ENCODE assay signal across 22 mouse cellular contexts in genomic region chr2:79081769-79082168, GRCm38 (mm10).
DNase-seq lines count a peak whose midpoint lies in the region; ATAC-seq and TF ChIP-seq lines count a peak whose summit lies in the region.
"Had no signal": no experiment of that assay in that cellular context is flagged by ENCODE, and none has a peak within 500 bp of the region (broad histone marks: within the 10 kb centered on the region; RNA-seq: fewer than 3 reads in every experiment).

No protein-coding gene starts in this region.

- no peaks in the 10 kb centered on the region for H3K79me2 ChIP-seq in MEL (ENCODE audit: control insufficient read depth, insufficient read depth, low read length, poor library complexity)

- no peaks in the 10 kb centered on the region for H3K9me3 ChIP-seq in intestine, embryonic 14.5 days (ENCODE audit: control insufficient read depth, low read length)
- no peaks in the 10 kb centered on the region for H3K9me3 ChIP-seq in intestine, postnatal 0 days (ENCODE audit: control insufficient read depth)
- H3K9me3 ChIP-seq in liver, embryonic 11.5 days (ENCODE audit: control insufficient read depth, low read length): no peaks in the 10 kb centered on the region
- no peaks in the 10 kb centered on the region for H3K9me3 ChIP-seq in liver, postnatal 0 days (ENCODE audit: low read length)
- H3K9me3 ChIP-seq in MEL (replicated peaks; ENCODE audit: insufficient read depth, low read length): no peaks in the 10 kb centered on the region
- H3K9me3 ChIP-seq: embryonic facial prominence, embryonic 12.5 days; embryonic facial prominence, embryonic 15.5 days; forebrain, embryonic 15.5 days; heart, embryonic 13.5 days had no signal

- no peak for TF ChIP-seq RAD21 in MEL (IDR thresholded peaks at IDR 0.05; ENCODE audit: low read depth, low read length)

- WGBS in intestine, embryonic 14.5 days: 42% methylated on average over 2 of the region's 2 CpGs
- 51% methylated on average over 2 of the region's 2 CpGs for WGBS in intestine, postnatal 0 days
- 56% methylated on average over 2 of the region's 2 CpGs for WGBS in liver, embryonic 11.5 days
- 73% methylated on average over 2 of the region's 2 CpGs for WGBS in liver, postnatal 0 days (ENCODE audit: insufficient replicate concordance)

- peak overlapping the region; percentile 36; the same call in 1 of the 2 replicates for H3K27ac ChIP-seq in intestine, embryonic 14.5 days (ENCODE audit: low read depth)
- H3K27ac ChIP-seq in intestine, postnatal 0 days (ENCODE audit: low read depth, low read length): no peak overlapping the region
- H3K27ac ChIP-seq in liver, embryonic 11.5 days (ENCODE audit: low read depth, low read length): no peak overlapping the region
- H3K27ac ChIP-seq in liver, postnatal 0 days (ENCODE audit: low read depth): no peak overlapping the region
- H3K27ac ChIP-seq in MEL (ENCODE audit: control insufficient read depth, low read depth, low read length): no peak overlapping the region
- H3K27ac ChIP-seq: embryonic facial prominence, embryonic 12.5 days; embryonic facial prominence, embryonic 15.5 days; forebrain, embryonic 15.5 days; heart, embryonic 13.5 days; hindbrain, embryonic 14.5 days had no signal

- no peaks in the 10 kb centered on the region for H3K36me3 ChIP-seq in intestine, embryonic 14.5 days (ENCODE audit: control insufficient read depth, insufficient read depth, low read length)
- H3K36me3 ChIP-seq in intestine, postnatal 0 days (ENCODE audit: control insufficient read depth, insufficient read depth): no peaks in the 10 kb centered on the region
- H3K36me3 ChIP-seq in liver, embryonic 11.5 days (ENCODE audit: control insufficient read depth, insufficient read depth, low read length): no peaks in the 10 kb centered on the region
- no peaks in the 10 kb centered on the region for H3K36me3 ChIP-seq in liver, postnatal 0 days (replicated peaks; ENCODE audit: insufficient read depth, low read length)
- peaks cover 0 to 27% of the 10 kb centered on the region in 2 experiments; a peak in 2 of 4 replicates for H3K36me3 ChIP-seq in MEL (ENCODE audit: control insufficient read depth in 1 of 2, insufficient read depth in 2 of 2, low read length in 2 of 2)
- H3K36me3 ChIP-seq: embryonic facial prominence, embryonic 12.5 days; embryonic facial prominence, embryonic 15.5 days; forebrain, embryonic 15.5 days; heart, embryonic 13.5 days had no signal

- TF ChIP-seq POLR2A in MEL (IDR thresholded peaks at IDR 0.05; ENCODE audit: control insufficient read depth in 1 of 2, insufficient read depth in 1 of 2, low read depth in 1 of 2, low read length in 2 of 2, poor library complexity in 1 of 2): no peak

- TF ChIP-seq CTCF in intestine, postnatal 0 days (IDR thresholded peaks at IDR 0.05; ENCODE audit: low read depth): no peak
- no peak for TF ChIP-seq CTCF in liver, postnatal 0 days (IDR thresholded peaks at IDR 0.05; ENCODE audit: low read depth)
- no peak for TF ChIP-seq CTCF in MEL (IDR thresholded peaks at IDR 0.05 in 2 of 3, conservative IDR thresholded peaks at IDR 0.05 in 1 of 3; ENCODE audit: control insufficient read depth in 1 of 3, insufficient read depth in 1 of 3, low read depth in 2 of 3, low read length in 3 of 3, poor library complexity in 1 of 3, severe bottlenecking in 1 of 3)

- DNase-seq in intestine, embryonic 14.5 days (ENCODE audit: low spot score): no peak
- no peak for DNase-seq in liver, embryonic 11.5 days (ENCODE audit: low spot score)
- no peak for DNase-seq in liver, postnatal 0 days
- peak; percentile 25 for DNase-seq in MEL (ENCODE audit: low read depth, low spot score)
- DNase-seq in yolk sac, embryonic 10.5 days (ENCODE audit: low spot score): peak; percentile 57
- no peak for DNase-seq in left cerebral cortex, adult 11 months (ENCODE audit: low spot score)
- DNase-seq: adrenal gland, postnatal 10 days; adrenal gland, postnatal 36 days; cerebellum, adult 18-20 months; cerebellum, adult 9-10 months; cerebellum, postnatal 14 days; gastrocnemius, postnatal 25 days; heart, adult 18-20 months; heart, postnatal 14 days; heart, postnatal 4 days had no signal

- H3K4me3 ChIP-seq in intestine, embryonic 14.5 days (ENCODE audit: low read depth, low read length): no peak overlapping the region
- H3K4me3 ChIP-seq in intestine, postnatal 0 days (ENCODE audit: low read depth, low read length): no peak overlapping the region
- H3K4me3 ChIP-seq in liver, embryonic 11.5 days (ENCODE audit: low read depth, low read length): no peak overlapping the region
- H3K4me3 ChIP-seq in liver, postnatal 0 days (ENCODE audit: low read depth, low read length): no peak overlapping the region
- H3K4me3 ChIP-seq in MEL (ENCODE audit: control insufficient read depth in 1 of 2, insufficient read depth in 1 of 2, low read depth in 2 of 2, low read length in 2 of 2): no peak overlapping the region
- H3K4me3 ChIP-seq: embryonic facial prominence, embryonic 12.5 days; embryonic facial prominence, embryonic 15.5 days; forebrain, embryonic 15.5 days; heart, embryonic 13.5 days had no signal

- TF ChIP-seq EP300 in liver, postnatal 0 days (IDR thresholded peaks at IDR 0.05; ENCODE audit: low read depth): no peak
- TF ChIP-seq EP300 in MEL (IDR thresholded peaks at IDR 0.05; ENCODE audit: low read depth in 1 of 2, low read length in 2 of 2): no peak

- no peaks in the 10 kb centered on the region for H3K27me3 ChIP-seq in intestine, embryonic 14.5 days (replicated peaks; ENCODE audit: control insufficient read depth, insufficient read depth, low read length)
- H3K27me3 ChIP-seq in intestine, postnatal 0 days (replicated peaks; ENCODE audit: control insufficient read depth, insufficient read depth, low read length): no peaks in the 10 kb centered on the region
- H3K27me3 ChIP-seq in liver, embryonic 11.5 days (replicated peaks; ENCODE audit: control insufficient read depth, insufficient read depth, low read length): no peaks in the 10 kb centered on the region
- H3K27me3 ChIP-seq in liver, postnatal 0 days (ENCODE audit: insufficient read depth, low read length): no peaks in the 10 kb centered on the region
- no peaks in the 10 kb centered on the region for H3K27me3 ChIP-seq in MEL (ENCODE audit: control insufficient read depth in 1 of 2, insufficient read depth in 2 of 2, low read length in 2 of 2)
- H3K27me3 ChIP-seq: embryonic facial prominence, embryonic 12.5 days; embryonic facial prominence, embryonic 15.5 days; forebrain, embryonic 15.5 days; heart, embryonic 13.5 days; Patski had no signal

- ATAC-seq in intestine, embryonic 14.5 days (replicated peaks; ENCODE audit: low FRiP score, low TSS enrichment, low read depth): peak; percentile 40; the same call in 1 of the 2 replicates
- ATAC-seq in intestine, postnatal 0 days: no peak
- ATAC-seq in liver, embryonic 11.5 days (replicated peaks; ENCODE audit: low FRiP score): 0 out of 2 replicates have a peak, but pooled peaks have one; percentile 23
- no peak for ATAC-seq in liver, postnatal 0 days
- ATAC-seq: forebrain, embryonic 15.5 days; Patski had no signal

- H3K4me2 ChIP-seq in intestine, embryonic 14.5 days (ENCODE audit: low read length): no peak overlapping the region
- no peak overlapping the region for H3K4me2 ChIP-seq in intestine, postnatal 0 days (replicated peaks; ENCODE audit: low read depth)
- no peak overlapping the region for H3K4me2 ChIP-seq in liver, embryonic 11.5 days
- H3K4me2 ChIP-seq in liver, postnatal 0 days (ENCODE audit: low read depth, low read length): no peak overlapping the region
- H3K4me2 ChIP-seq: embryonic facial prominence, embryonic 12.5 days; embryonic facial prominence, embryonic 15.5 days; forebrain, embryonic 15.5 days; heart, embryonic 13.5 days; hindbrain, embryonic 14.5 days had no signal

- no peak overlapping the region for H3K9ac ChIP-seq in intestine, embryonic 14.5 days (ENCODE audit: low read length)
- no peak overlapping the region for H3K9ac ChIP-seq in intestine, postnatal 0 days (ENCODE audit: low read depth, low read length)
- no peak overlapping the region for H3K9ac ChIP-seq in liver, embryonic 11.5 days (ENCODE audit: low read depth, low read length)
- no peak overlapping the region for H3K9ac ChIP-seq in liver, postnatal 0 days (replicated peaks)
- no peak overlapping the region for H3K9ac ChIP-seq in MEL (ENCODE audit: control insufficient read depth, low read depth, low read length, poor library complexity, severe bottlenecking)
- H3K9ac ChIP-seq: embryonic facial prominence, embryonic 12.5 days; embryonic facial prominence, embryonic 15.5 days; forebrain, embryonic 15.5 days; heart, embryonic 13.5 days; hindbrain, embryonic 14.5 days had no signal

- H3K4me1 ChIP-seq in intestine, embryonic 14.5 days (replicated peaks; ENCODE audit: control insufficient read depth, insufficient read depth, low read length): no peaks in the 10 kb centered on the region; the same call in 1 of the 2 replicates
- no peaks in the 10 kb centered on the region for H3K4me1 ChIP-seq in intestine, postnatal 0 days (replicated peaks; ENCODE audit: control insufficient read depth, insufficient read depth, low read length)
- H3K4me1 ChIP-seq in liver, embryonic 11.5 days (replicated peaks; ENCODE audit: control insufficient read depth, insufficient read depth, low read length): no peaks in the 10 kb centered on the region
- peaks cover 7% of the 10 kb centered on the region; the same call in 1 of the 2 replicates for H3K4me1 ChIP-seq in liver, postnatal 0 days (ENCODE audit: insufficient read depth)
- H3K4me1 ChIP-seq in MEL (ENCODE audit: control insufficient read depth in 1 of 2, insufficient read depth in 2 of 2, low read length in 2 of 2): peaks cover 10 to 12% of the 10 kb centered on the region in 2 experiments
- H3K4me1 ChIP-seq: embryonic facial prominence, embryonic 12.5 days; embryonic facial prominence, embryonic 15.5 days; forebrain, embryonic 15.5 days had no signal

TF ChIP-seq in MEL, 35 proteins besides CTCF, POLR2A, EP300 and RAD21 (continues in another document):
- TF ChIP-seq MEF2A (IDR thresholded peaks at IDR 0.05; ENCODE audit: extremely low read depth, insufficient replicate concordance, low read depth, low read length, poor library complexity, severe bottlenecking) (no peak), MYB (IDR thresholded peaks at IDR 0.05; ENCODE audit: low read depth, low read length) (no peak), MAFK (IDR thresholded peaks at IDR 0.05; ENCODE audit: borderline replicate concordance, low read depth, low read length) (no peak), ZKSCAN1 (IDR thresholded peaks at IDR 0.05; ENCODE audit: low read depth, low read length) (no peak), CHD2 (IDR thresholded peaks at IDR 0.05; ENCODE audit: low read length) (no peak), MAX (IDR thresholded peaks at IDR 0.05; ENCODE audit: low read length) (peak; percentile 29; the same call in 1 of the 2 replicates), GABPA (IDR thresholded peaks at IDR 0.05; ENCODE audit: low read depth, low read length) (no peak), ZMIZ1 (IDR thresholded peaks at IDR 0.05; ENCODE audit: low read depth, low read length) (no peak), ELF1 (IDR thresholded peaks at IDR 0.05; ENCODE audit: low read depth, low read length) (no peak), TBP (IDR thresholded peaks at IDR 0.05; ENCODE audit: low read depth, low read length) (no peak), KAT2A (conservative IDR thresholded peaks at IDR 0.05; ENCODE audit: low read depth, low read length) (no peak), ETS1 (IDR thresholded peaks at IDR 0.05; ENCODE audit: low read depth, low read length) (no peak)

Comparison
In these comparisons a context has a peak if more than half of its experiments do, and no peak if none do; other contexts are left out.
1. ATAC-seq: peak in intestine, embryonic 14.5 days (single experiment) and liver, embryonic 11.5 days (single experiment); none in intestine, postnatal 0 days (single experiment) and liver, postnatal 0 days (single experiment).
2. DNase-seq: peak in MEL (single experiment) and yolk sac, embryonic 10.5 days (single experiment); none in intestine, embryonic 14.5 days (single experiment), liver, embryonic 11.5 days (single experiment), liver, postnatal 0 days (single experiment) and left cerebral cortex, adult 11 months (single experiment).